Mouse (Mus musculus) heart, adult 9 months (tissue): Measurements from ENCODE around the gene Gramd1b.
A peak's percentile ranks its signal among the peaks of the same experiment; 100 is the strongest.

ENCODE experiments used
- DNase-seq, 2 experiments: peaks; one replicate each; pipeline ENCODE4 v3.0.0; 2022; ENCODE audit warnings: low spot score in 2 of 2

Gene Gramd1b

DNA sequence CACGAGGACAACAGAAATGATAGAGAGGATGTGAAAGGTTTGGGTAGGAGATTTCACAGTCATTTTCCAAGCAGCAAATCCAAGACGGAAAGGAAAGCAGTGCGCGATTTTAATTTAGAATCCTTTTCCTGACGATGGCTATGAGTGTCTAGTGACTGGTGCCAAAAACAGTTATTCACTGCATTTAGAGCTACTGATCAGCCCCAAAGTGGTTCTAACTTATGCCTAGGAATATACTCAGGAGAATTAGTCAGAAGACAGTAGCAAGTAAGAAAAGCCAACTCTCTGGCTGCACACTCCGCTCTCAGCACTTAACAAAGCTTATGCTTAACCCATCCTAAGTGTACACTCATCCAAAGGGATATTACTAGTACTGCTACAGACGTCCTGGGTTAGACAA is 166.9 kb downstream of the Gramd1b start:
- DNase-seq = no peak

- DNase-seq = no peak
These were observed 169.2 kb downstream of the Gramd1b start for GRCm38 (mm10) chr9:40361970-40362369.

- no peak for DNase-seq
These were observed 172.7 kb downstream of the Gramd1b start for GRCm38 (mm10) chr9:40358408-40358896.

- no peak for DNase-seq
These were observed 174.3 kb downstream of the Gramd1b start for GRCm38 (mm10) chr9:40356768-40357446.

- no peak for DNase-seq
These were observed 174.8 kb downstream of the Gramd1b start for GRCm38 (mm10) chr9:40356368-40356767.

DNA sequence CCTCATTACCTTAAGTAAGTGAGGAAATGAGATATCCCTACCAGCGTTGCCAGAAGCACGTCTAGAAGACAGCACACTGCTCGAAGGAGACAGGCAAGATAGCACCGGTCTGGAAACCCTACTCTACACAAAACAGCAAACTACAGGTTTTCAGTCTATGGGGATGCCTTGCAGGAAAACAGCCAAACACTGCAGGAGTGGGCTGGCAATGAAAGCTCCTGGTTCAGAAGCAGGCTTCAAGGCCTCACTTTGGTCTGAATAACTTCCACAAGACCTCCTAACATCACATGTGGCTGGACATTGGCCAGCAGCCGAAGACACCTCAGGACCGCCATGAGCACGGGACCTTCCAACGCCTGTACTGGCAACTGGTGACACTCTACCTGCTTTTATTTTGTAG is 175.8 kb downstream of the Gramd1b start:
- DNase-seq = no peak

DNA sequence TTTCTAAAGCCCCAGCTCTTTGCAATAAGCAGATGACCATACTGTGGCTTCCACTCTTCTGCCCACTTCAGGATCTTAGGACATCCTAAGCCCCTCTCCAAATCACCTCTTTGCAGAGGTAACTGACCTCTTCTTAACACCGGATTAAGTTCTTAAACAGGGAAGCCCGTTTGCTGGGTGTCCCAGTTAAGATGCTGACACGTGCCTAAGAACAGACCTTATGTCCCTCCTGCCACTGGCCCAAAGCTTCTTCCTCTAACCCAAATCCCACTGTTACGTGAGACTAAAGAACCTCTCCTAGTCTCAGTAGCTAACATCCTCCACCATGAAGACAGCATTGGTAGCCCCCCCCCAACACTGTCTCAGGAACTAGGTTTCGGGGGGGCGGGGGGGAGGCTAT is 177.6 kb downstream of the Gramd1b start:
- no peak for DNase-seq

- peak in 1 of 2 experiments; percentile 24 for DNase-seq
These were observed 180.5 kb downstream of the Gramd1b start for GRCm38 (mm10) chr9:40350640-40351039.

- no peak for DNase-seq
These were observed 181.1 kb downstream of the Gramd1b start for GRCm38 (mm10) chr9:40350052-40350451.

DNA sequence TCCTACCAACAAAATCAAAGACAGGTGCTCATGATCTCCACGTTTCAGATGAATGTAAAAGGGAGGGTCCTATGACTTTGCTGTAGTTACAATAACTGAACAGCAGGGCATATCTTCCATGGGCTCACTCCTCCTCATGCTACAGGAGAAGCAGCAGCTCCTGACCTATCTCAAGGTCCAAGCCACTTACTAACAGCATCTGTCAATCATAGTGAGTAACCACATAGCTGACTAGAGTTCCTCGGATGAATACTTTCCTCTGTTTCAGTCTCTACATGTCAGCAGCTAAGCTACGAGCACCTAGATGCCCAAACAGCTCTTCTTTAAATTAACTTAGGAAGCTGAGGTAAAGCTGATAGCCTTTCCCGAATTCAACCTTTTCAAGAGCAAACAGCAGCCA is 181.6 kb downstream of the Gramd1b start:
- DNase-seq = no peak

DNA sequence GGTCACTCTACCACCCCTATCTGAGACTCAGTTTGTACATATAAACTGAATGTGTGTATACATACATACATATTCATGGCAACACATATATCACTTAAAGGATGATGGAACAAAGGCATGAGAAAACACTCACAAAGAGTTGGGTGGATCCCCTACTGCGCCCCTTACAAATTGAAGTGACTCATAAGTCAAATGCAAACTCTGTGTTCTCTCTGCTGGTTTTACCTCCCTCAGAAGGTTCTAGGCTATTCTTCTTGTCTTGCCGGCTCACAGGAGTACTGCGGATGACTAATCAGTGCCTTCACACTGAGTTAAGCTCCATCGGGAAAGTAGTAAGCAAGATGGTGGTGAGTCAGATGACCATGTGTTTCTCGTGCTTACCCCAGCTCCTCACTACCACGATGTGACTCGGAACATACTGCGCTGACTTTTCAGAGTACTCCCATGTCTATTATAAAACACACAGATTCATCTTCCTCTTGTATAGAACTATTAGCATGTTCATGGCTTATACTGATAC is 182.4 kb downstream of the Gramd1b start:
- DNase-seq = no peak

- DNase-seq = peak in 1 of 2 experiments; percentile 34
These were observed 184.8 kb downstream of the Gramd1b start for GRCm38 (mm10) chr9:40346232-40346984.

DNA sequence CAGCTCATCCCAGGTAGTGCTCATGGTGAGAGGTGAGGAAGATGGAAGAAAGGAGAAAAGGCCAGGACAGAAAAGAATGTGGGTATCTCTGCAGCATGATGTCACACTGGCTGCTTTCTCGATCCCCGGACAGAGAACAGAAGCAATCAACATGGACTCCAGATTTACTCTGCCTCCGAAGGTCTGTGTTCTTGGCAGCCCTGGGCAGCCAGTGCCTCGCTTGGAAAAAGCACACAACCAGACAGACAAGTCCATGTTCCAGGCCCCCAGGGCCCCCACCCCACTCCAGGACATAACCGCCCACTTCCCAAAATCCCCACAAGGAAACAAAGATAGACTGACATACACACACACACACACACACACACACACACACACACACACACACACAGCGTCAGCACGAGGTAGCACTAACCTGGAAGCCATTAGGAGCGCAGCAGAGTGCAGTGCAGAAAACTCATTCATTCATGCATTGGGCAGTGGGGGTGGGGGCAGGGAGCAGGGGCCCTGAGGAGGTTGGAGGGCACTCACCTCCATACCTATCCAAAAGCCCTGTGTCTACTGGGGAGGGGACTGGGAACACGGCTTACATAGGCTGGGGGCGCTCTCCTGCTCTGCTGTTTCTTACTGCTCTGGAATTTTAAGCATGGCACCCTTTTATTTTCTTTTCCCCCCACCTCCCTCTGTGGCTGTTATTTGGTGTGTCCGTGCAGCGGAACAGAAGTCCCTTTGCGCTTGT is 185.5 kb downstream of the Gramd1b start:
- no peak for DNase-seq

DNA sequence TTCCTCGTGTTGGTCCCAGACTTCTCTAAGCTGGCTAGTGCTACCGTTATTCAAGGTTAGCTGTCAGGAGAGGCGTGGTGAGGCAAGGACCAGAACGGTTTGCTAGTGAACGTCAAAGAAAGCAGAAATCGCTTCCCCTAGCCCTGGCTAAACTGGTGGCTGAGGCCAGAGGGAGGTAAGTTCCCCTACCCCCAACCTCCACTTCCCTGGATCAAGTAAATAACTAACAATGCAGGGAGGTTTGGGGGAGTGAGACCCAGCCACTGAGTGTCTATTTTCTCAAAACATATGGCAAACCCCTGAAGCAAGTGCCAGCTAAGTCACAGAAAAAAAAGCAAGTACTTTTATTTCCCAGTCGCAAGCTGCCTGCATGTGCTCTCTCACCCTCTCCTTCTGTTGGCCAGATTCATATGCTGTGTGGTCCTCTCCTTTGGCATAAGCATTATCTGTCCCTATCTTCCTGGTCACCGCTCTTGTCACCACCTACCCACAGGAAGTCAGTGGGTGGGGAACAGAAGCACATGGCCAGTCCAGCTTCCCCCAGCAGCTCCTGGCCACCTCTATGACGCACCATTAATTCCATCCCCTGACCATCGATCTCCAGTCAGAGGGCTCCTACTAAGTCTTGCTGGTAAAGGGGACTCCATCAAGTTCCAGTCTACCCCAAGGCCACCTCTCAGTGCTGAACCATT is 186.2 kb downstream of the Gramd1b start:
- DNase-seq = no peak

GRCm38 (mm10) chr9:40343828-40344227 is 187.4 kb downstream of the Gramd1b start:
- no peak for DNase-seq

GRCm38 (mm10) chr9:40343053-40343652 is 188.0 kb downstream of the Gramd1b start:
- DNase-seq = no peak

DNA sequence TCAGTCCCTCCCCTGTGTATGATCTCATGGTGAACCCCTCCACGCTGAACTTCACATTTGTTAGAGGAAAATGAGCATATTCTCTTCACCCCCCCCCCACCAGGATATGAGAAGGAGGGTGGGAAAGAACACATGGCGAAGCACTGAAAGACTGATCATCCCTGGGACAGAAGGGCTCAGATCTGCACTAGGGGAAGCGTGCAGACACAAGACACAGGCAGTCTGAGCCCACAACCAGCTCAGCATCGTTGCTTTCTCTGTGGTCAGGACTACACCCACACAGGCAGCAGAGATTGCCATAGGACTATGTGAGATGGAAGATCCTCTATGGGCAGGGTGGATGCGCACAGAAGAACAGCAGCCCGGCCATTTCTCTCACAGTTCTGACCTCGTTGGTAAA is 189.1 kb downstream of the Gramd1b start:
- DNase-seq = no peak

DNA sequence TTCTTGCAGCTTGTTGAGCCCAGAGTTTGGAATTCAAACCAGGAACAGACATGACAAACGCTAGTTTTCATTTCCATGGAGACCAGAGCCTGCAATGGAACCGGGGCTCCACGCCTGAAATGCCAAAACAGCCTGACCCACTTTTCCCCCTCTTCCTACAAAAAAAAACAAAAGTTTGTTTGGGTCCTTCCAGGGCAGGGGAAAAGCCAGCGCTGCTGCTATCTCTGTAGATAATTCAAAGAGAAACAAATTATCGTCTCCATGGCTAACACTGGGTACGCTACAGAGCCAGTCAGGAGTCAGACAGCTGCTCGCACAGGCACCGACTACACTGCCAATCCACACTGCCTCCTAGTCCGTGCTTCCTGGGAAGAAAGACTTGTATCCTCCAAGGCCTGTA is 191.6 kb downstream of the Gramd1b start:
- no peak for DNase-seq

DNA sequence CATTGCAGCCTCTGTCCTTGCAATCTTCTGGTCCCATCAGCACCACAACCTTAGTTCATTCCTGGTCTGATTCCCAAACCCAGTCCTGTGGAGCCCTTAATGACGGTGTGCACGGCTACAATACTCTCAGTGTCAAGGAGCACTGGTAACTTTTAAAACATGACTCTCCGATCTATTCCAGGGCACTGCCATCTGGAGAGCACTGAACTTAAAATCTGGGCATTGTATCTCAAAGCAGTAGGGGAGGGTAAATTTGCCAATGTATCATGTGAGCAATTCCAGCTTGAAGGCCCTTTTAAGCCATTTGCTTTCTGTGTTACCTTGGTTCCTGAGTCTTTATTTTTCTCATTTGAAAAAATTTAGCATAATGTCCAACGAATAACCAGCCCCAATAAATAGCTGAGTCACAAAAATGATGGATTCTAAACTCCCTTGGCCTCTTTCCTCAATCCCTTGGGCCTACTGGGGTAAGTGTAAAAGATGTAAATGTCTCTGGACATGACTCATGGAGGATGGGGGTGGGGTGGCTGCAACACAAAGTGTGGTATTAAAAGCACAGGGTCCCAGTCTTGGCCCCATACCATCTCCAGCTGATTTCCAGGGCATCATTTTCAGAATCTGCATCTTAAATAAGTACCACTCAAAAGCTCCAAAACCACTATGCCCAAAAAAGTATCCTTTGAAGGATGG is 193.9 kb downstream of the Gramd1b start:
- no peak for DNase-seq

GRCm38 (mm10) chr9:40336701-40337100 is 194.5 kb downstream of the Gramd1b start:
- peak in 1 of 2 experiments; percentile 40 for DNase-seq

- no peak for DNase-seq
These were observed 196.6 kb downstream of the Gramd1b start for GRCm38 (mm10) chr9:40334617-40335016.
